Mouse (Mus musculus) kidney, postnatal 36 days (tissue): ENCODE measurements around the gene Cxcr2.

ENCODE experiments used
- DNase-seq, 2 experiments: peaks; one replicate each; pipeline ENCODE4 v3.0.0; 2021 to 2022; ENCODE audit warnings: mixed read lengths in 2 of 2

Gene Cxcr2

GRCm38 (mm10) chr1:74153461-74154184 is at the start of gene Cxcr2:
TSS of gene Cxcr2 (plus strand) at chr1:74153989.
- DNase-seq, result no peak

GRCm38 (mm10) chr1:74105660-74106059 is 48.1 kb upstream of the Cxcr2 start:
- peak; percentile 84 for DNase-seq

- no peak for DNase-seq
These were observed 47.6 kb upstream of the Cxcr2 start for GRCm38 (mm10) chr1:74106214-74106613.

- DNase-seq, result peak; percentile 74 to 75
These were observed 45.7 kb upstream of the Cxcr2 start for GRCm38 (mm10) chr1:74107931-74108618.

GRCm38 (mm10) chr1:74109670-74110069 is 44.1 kb upstream of the Cxcr2 start:
- no peak for DNase-seq

- DNase-seq, result peak; percentile 55 to 65
These were observed 42.7 kb upstream of the Cxcr2 start for GRCm38 (mm10) chr1:74110932-74111695.

GRCm38 (mm10) chr1:74111696-74112030 is 42.1 kb upstream of the Cxcr2 start:
- DNase-seq, result no peak

GRCm38 (mm10) chr1:74113071-74113470 is 40.7 kb upstream of the Cxcr2 start:
- DNase-seq, result peak in 1 of 2 experiments; percentile 14

- peak; percentile 50 to 53 for DNase-seq
These were observed 35.9 kb upstream of the Cxcr2 start for GRCm38 (mm10) chr1:74117876-74118275.

GRCm38 (mm10) chr1:74119115-74119514 is 34.7 kb upstream of the Cxcr2 start:
- peak; percentile 54 to 56 for DNase-seq

GRCm38 (mm10) chr1:74121138-74121537 is 32.7 kb upstream of the Cxcr2 start:
- no peak for DNase-seq

- DNase-seq, result peak; percentile 93 to 94
These were observed 31.8 kb upstream of the Cxcr2 start for GRCm38 (mm10) chr1:74121821-74122576.

- no peak for DNase-seq
These were observed 30.6 kb upstream of the Cxcr2 start for GRCm38 (mm10) chr1:74123215-74123614.

- DNase-seq, result peak; percentile 77 to 85
These were observed 29.5 kb upstream of the Cxcr2 start, which contains the start of gene Tns1 for GRCm38 (mm10) chr1:74124021-74124981. TSS of gene Tns1 (minus strand) at chr1:74124449.

GRCm38 (mm10) chr1:74124991-74125552 is 28.7 kb upstream of the Cxcr2 start, which contains the start of gene Rufy4:
TSS of gene Rufy4 (plus strand) at chr1:74125541.
- peak; percentile 81 to 85 for DNase-seq

- DNase-seq, result no peak
These were observed 22.7 kb upstream of the Cxcr2 start for GRCm38 (mm10) chr1:74130883-74131659.

GRCm38 (mm10) chr1:74132011-74132410 is 21.8 kb upstream of the Cxcr2 start:
- DNase-seq, result no peak

GRCm38 (mm10) chr1:74133954-74134353 is 19.8 kb upstream of the Cxcr2 start:
- peak in 1 of 2 experiments; percentile 19 for DNase-seq

- DNase-seq, result no peak
These were observed 18.4 kb upstream of the Cxcr2 start for GRCm38 (mm10) chr1:74135326-74135950.

- DNase-seq, result no peak
These were observed 14.4 kb upstream of the Cxcr2 start for GRCm38 (mm10) chr1:74139415-74139814.
